Mouse (Mus musculus) megakaryocyte, adult 5-6 weeks (primary cell): ENCODE data around the gene Lmcd1. TPM values are rescaled to one million over a fixed set of nuclear protein-coding genes. Genes with fewer than 3 reads are reported as not detected.

ENCODE experiments used
- ATAC-seq: 2 replicates; pipeline ENCODE4 v1.8.0; 2016; ENCODE audit warnings: mild to moderate bottlenecking, inconsistent platforms; ENCODE audit not compliant: poor library complexity, severe bottlenecking
- total RNA-seq, 2 experiments: library from RNA; stranded (forward) in 1 of 2; stranded (reverse) in 1 of 2; fragments of 153-499, 151-499 nt in 1 of 2; fragments of 221-1000, 200-1000 nt in 1 of 2; gene quantifications; 2 replicates each; pipeline versions ENCODE4 v1.2.3 to v1.2.4; 2015 to 2017

Gene Lmcd1
- total RNA-seq, 2 experiments from 2014 or later, result 0.11 TPM; not detected in 1

GRCm38 (mm10) chr6:112350452-112350851, 76.9 kb downstream of the Lmcd1 start:
- ATAC-seq, result no peak

GRCm38 (mm10) chr6:112359341-112359740, 85.8 kb downstream of the Lmcd1 start:
- no peak for ATAC-seq

- no peak for ATAC-seq
These were observed 87.1 kb downstream of the Lmcd1 start for GRCm38 (mm10) chr6:112360676-112361075.

- no peak for ATAC-seq
These were observed 88.9 kb downstream of the Lmcd1 start for GRCm38 (mm10) chr6:112362349-112362958.

- ATAC-seq, result no peak
These were observed 91.0 kb downstream of the Lmcd1 start for GRCm38 (mm10) chr6:112364581-112364980.

- no peak for ATAC-seq
These were observed 91.7 kb downstream of the Lmcd1 start for GRCm38 (mm10) chr6:112365294-112365693.

GRCm38 (mm10) chr6:112373886-112374585, 100.5 kb downstream of the Lmcd1 start:
- peak; percentile 79 for ATAC-seq

- no peak for ATAC-seq
These were observed 102.3 kb downstream of the Lmcd1 start for GRCm38 (mm10) chr6:112375661-112376392.

GRCm38 (mm10) chr6:112379054-112379453, 105.5 kb downstream of the Lmcd1 start:
- ATAC-seq, result no peak

Other genes starting within 250 kb of the Lmcd1 start
- gene Ssu2, start 114.3 kb downstream of the Lmcd1 start, total RNA-seq (2015), result not detected in 2 replicates
- not detected in 2 replicates for gene Ssu2, start 114.3 kb downstream of the Lmcd1 start, total RNA-seq (2017)
- not detected in 2 replicates for gene Cav3, start 185.7 kb downstream of the Lmcd1 start, total RNA-seq (2015)
- not detected in 2 replicates for gene Cav3, start 185.7 kb downstream of the Lmcd1 start, total RNA-seq (2017)
- not detected in 2 replicates for gene Oxtr, start 216.2 kb downstream of the Lmcd1 start, total RNA-seq (2015)
- 0.15 TPM in 1 of 2 replicates, not detected in the other for gene Oxtr, start 216.2 kb downstream of the Lmcd1 start, total RNA-seq (2017)